Mouse (Mus musculus): Measurements from ENCODE around the gene Gm9008. TPM values are rescaled to one million over a fixed set of nuclear protein-coding genes. Genes with fewer than 3 reads are reported as not detected.
"Not testable (repeated sequence)": the region's sequence is repeated elsewhere in the genome, so short reads cannot be mapped to it uniquely, and the experiment has no call there.

Gm9008 gene
- 0.14 and 0.15 TPM in 2 replicates for polyA plus RNA-seq (2015; fragmentation: Nextera tagmentation; extraction: Ambion mirVana)

- not testable (repeated sequence) for H3K27me3 ChIP-seq (replicated peaks; ENCODE audit: control insufficient read depth, insufficient read depth, low read length); H3K36me3 ChIP-seq (ENCODE audit: control insufficient read depth, insufficient read depth); ATAC-seq; H3K27ac ChIP-seq (ENCODE audit: low read length); H3K9me3 ChIP-seq (ENCODE audit: control insufficient read depth, low read length); H3K4me2 ChIP-seq (ENCODE audit: low read length); H3K9ac ChIP-seq (replicated peaks; ENCODE audit: low read depth, low read length); H3K4me3 ChIP-seq (replicated peaks; ENCODE audit: low read length); H3K4me1 ChIP-seq (replicated peaks; ENCODE audit: control insufficient read depth, insufficient read depth, low read length)
- WGBS: 96% methylated on average over 17 of the region's 22 CpGs
Measured at GRCm38 (mm10) chr6:76497054-76497835, at the start of gene Gm9008. Gene Gm9008, minus strand, starts transcription at chr6:76497784.

GRCm38 (mm10) chr6:76521975-76522641, 24.5 kb upstream of the Gm9008 start:
- Histone ChIP-seq H3K4me1 (replicated peaks; ENCODE audit: control insufficient read depth, insufficient read depth, low read length) (no peaks in the 10 kb centered on the region), H3K36me3 (ENCODE audit: control insufficient read depth, insufficient read depth) (no peaks in the 10 kb centered on the region), H3K4me2 (ENCODE audit: low read length) (no peak overlapping the region), H3K9me3 (ENCODE audit: control insufficient read depth, low read length) (no peaks in the 10 kb centered on the region), H3K27me3 (replicated peaks; ENCODE audit: control insufficient read depth, insufficient read depth, low read length) (no peaks in the 10 kb centered on the region), H3K4me3 (replicated peaks; ENCODE audit: low read length) (no peak overlapping the region), H3K27ac (ENCODE audit: low read length) (no peak overlapping the region), H3K9ac (replicated peaks; ENCODE audit: low read depth, low read length) (no peak overlapping the region)
- ATAC-seq: no peak
- 71% methylated on average over 4 of the region's 4 CpGs for WGBS

GRCm38 (mm10) chr6:76510200-76510599, 12.6 kb upstream of the Gm9008 start:
- H3K4me2 ChIP-seq (ENCODE audit: low read length): no peak overlapping the region
- H3K9ac ChIP-seq (replicated peaks; ENCODE audit: low read depth, low read length): no peak overlapping the region
- no peak overlapping the region for H3K27ac ChIP-seq (ENCODE audit: low read length)
- H3K4me1 ChIP-seq (replicated peaks; ENCODE audit: control insufficient read depth, insufficient read depth, low read length): no peaks in the 10 kb centered on the region
- no peaks in the 10 kb centered on the region for H3K27me3 ChIP-seq (replicated peaks; ENCODE audit: control insufficient read depth, insufficient read depth, low read length)
- no peaks in the 10 kb centered on the region for H3K36me3 ChIP-seq (ENCODE audit: control insufficient read depth, insufficient read depth)
- H3K4me3 ChIP-seq (replicated peaks; ENCODE audit: low read length): no peak overlapping the region
- ATAC-seq: no peak
- H3K9me3 ChIP-seq (ENCODE audit: control insufficient read depth, low read length): no peaks in the 10 kb centered on the region

GRCm38 (mm10) chr6:76496335-76496734, 1.2 kb downstream of the Gm9008 start:
- 96% methylated on average over 10 of the region's 12 CpGs for WGBS
- H3K4me2 ChIP-seq (ENCODE audit: low read length); H3K9ac ChIP-seq (replicated peaks; ENCODE audit: low read depth, low read length); ATAC-seq; H3K27me3 ChIP-seq (replicated peaks; ENCODE audit: control insufficient read depth, insufficient read depth, low read length); H3K9me3 ChIP-seq (ENCODE audit: control insufficient read depth, low read length); H3K27ac ChIP-seq (ENCODE audit: low read length); H3K4me3 ChIP-seq (replicated peaks; ENCODE audit: low read length); H3K36me3 ChIP-seq (ENCODE audit: control insufficient read depth, insufficient read depth); H3K4me1 ChIP-seq (replicated peaks; ENCODE audit: control insufficient read depth, insufficient read depth, low read length): not testable (repeated sequence)

- no peak overlapping the region for H3K27ac ChIP-seq (ENCODE audit: low read length)
- WGBS: 15% methylated on average over 2 of the region's 2 CpGs
Measured at GRCm38 (mm10) chr6:76468194-76468593, 29.4 kb downstream of the Gm9008 start.

More at GRCm38 (mm10) chr6:76468194-76468593, 29.4 kb downstream of the Gm9008 start:
- Histone ChIP-seq H3K4me3 (replicated peaks; ENCODE audit: low read length) (no peak overlapping the region), H3K9ac (replicated peaks; ENCODE audit: low read depth, low read length) (no peak overlapping the region), H3K4me1 (replicated peaks; ENCODE audit: control insufficient read depth, insufficient read depth, low read length) (peaks cover 6% of the 10 kb centered on the region; the same call in 1 of the 2 replicates), H3K27me3 (replicated peaks; ENCODE audit: control insufficient read depth, insufficient read depth, low read length) (no peaks in the 10 kb centered on the region), H3K9me3 (ENCODE audit: control insufficient read depth, low read length) (no peaks in the 10 kb centered on the region), H3K36me3 (ENCODE audit: control insufficient read depth, insufficient read depth) (no peaks in the 10 kb centered on the region), H3K4me2 (ENCODE audit: low read length) (no peak overlapping the region)
- ATAC-seq: peak; percentile 79
